Comparison of ENCODE assay signal across 17 mouse cellular contexts in genomic region chr12:113341046-113341445, GRCm38 (mm10).
DNase-seq lines count a peak whose midpoint lies in the region; ATAC-seq lines count a peak whose summit lies in the region.
"Had no signal": no experiment of that assay in that cellular context is flagged by ENCODE, and none has a peak within 500 bp of the region (broad histone marks: within the 10 kb centered on the region; RNA-seq: fewer than 3 reads in every experiment).

No protein-coding gene starts in this region.

- H3K9me3 ChIP-seq in heart, embryonic 10.5 days: no peaks in the 10 kb centered on the region
- no peaks in the 10 kb centered on the region for H3K9me3 ChIP-seq in heart, embryonic 12.5 days (replicated peaks)
- H3K9me3 ChIP-seq in midbrain, embryonic 14.5 days (ENCODE audit: control insufficient read depth, low read length): no peaks in the 10 kb centered on the region
- H3K9me3 ChIP-seq: embryonic facial prominence, embryonic 10.5 days; forebrain, embryonic 15.5 days; heart, embryonic 15.5 days; hindbrain, embryonic 15.5 days had no signal

- ATAC-seq in heart, embryonic 12.5 days (ENCODE audit: insufficient number of reproducible peaks, low FRiP score): no peak
- no peak for ATAC-seq in midbrain, embryonic 14.5 days (ENCODE audit: low FRiP score, low TSS enrichment)
- ATAC-seq: forebrain, embryonic 15.5 days; intestine, embryonic 16.5 days had no signal

- peak; percentile 46 for DNase-seq in heart, embryonic 10.5 days (ENCODE audit: low spot score)
- DNase-seq in thymus, postnatal 4 days: peak; percentile 0
- no peak for DNase-seq in thymus, postnatal 14 days
- DNase-seq in adrenal gland, postnatal 10 days: peak; percentile 39
- DNase-seq in adrenal gland, postnatal 36 days: peak; percentile 53 to 58
- no peak for DNase-seq in gastrocnemius, postnatal 25 days
- DNase-seq in midbrain, embryonic 14.5 days: no peak
- DNase-seq: cerebellum, adult 18-20 months; cerebellum, adult 9-11 months; cerebellum, postnatal 36 days; heart, postnatal 14 days had no signal

- H3K9ac ChIP-seq in heart, embryonic 12.5 days: no peak overlapping the region
- H3K9ac ChIP-seq in midbrain, embryonic 14.5 days (replicated peaks; ENCODE audit: low read length): no peak overlapping the region
- H3K9ac ChIP-seq: forebrain, embryonic 15.5 days; heart, embryonic 15.5 days; hindbrain, embryonic 15.5 days had no signal

- H3K27me3 ChIP-seq in heart, embryonic 10.5 days (ENCODE audit: insufficient read depth, poor library complexity, severe bottlenecking): no peaks in the 10 kb centered on the region
- no peaks in the 10 kb centered on the region for H3K27me3 ChIP-seq in heart, embryonic 12.5 days (replicated peaks)
- H3K27me3 ChIP-seq in midbrain, embryonic 14.5 days (ENCODE audit: control insufficient read depth, insufficient read depth, low read length): no peaks in the 10 kb centered on the region
- H3K27me3 ChIP-seq: forebrain, embryonic 15.5 days; heart, embryonic 15.5 days; hindbrain, embryonic 15.5 days had no signal

- no peak overlapping the region for H3K4me2 ChIP-seq in heart, embryonic 12.5 days
- no peak overlapping the region for H3K4me2 ChIP-seq in midbrain, embryonic 14.5 days (ENCODE audit: low read length)
- H3K4me2 ChIP-seq: forebrain, embryonic 15.5 days; heart, embryonic 15.5 days; hindbrain, embryonic 15.5 days had no signal

- H3K27ac ChIP-seq in heart, embryonic 10.5 days: no peak overlapping the region
- H3K27ac ChIP-seq in heart, embryonic 12.5 days (ENCODE audit: poor library complexity, severe bottlenecking): no peak overlapping the region
- H3K27ac ChIP-seq in midbrain, embryonic 14.5 days (replicated peaks; ENCODE audit: low read depth, low read length): no peak overlapping the region
- H3K27ac ChIP-seq: embryonic facial prominence, embryonic 10.5 days; forebrain, embryonic 15.5 days; heart, embryonic 15.5 days; hindbrain, embryonic 15.5 days had no signal

- 69% methylated on average over 3 of the region's 3 CpGs for WGBS in heart, embryonic 10.5 days
- WGBS in heart, embryonic 12.5 days: 59% methylated on average over 3 of the region's 3 CpGs
- WGBS in midbrain, embryonic 14.5 days: 67% methylated on average over 3 of the region's 3 CpGs

- no peaks in the 10 kb centered on the region for H3K36me3 ChIP-seq in heart, embryonic 10.5 days
- H3K36me3 ChIP-seq in heart, embryonic 12.5 days: no peaks in the 10 kb centered on the region
- H3K36me3 ChIP-seq in midbrain, embryonic 14.5 days (ENCODE audit: control insufficient read depth, insufficient read depth, low read length): no peaks in the 10 kb centered on the region
- H3K36me3 ChIP-seq: embryonic facial prominence, embryonic 10.5 days; forebrain, embryonic 15.5 days; heart, embryonic 15.5 days; hindbrain, embryonic 15.5 days had no signal

- no peaks in the 10 kb centered on the region for H3K4me1 ChIP-seq in heart, embryonic 10.5 days
- H3K4me1 ChIP-seq in heart, embryonic 12.5 days (replicated peaks): no peaks in the 10 kb centered on the region
- no peaks in the 10 kb centered on the region for H3K4me1 ChIP-seq in midbrain, embryonic 14.5 days (ENCODE audit: control insufficient read depth, insufficient read depth, low read length)
- H3K4me1 ChIP-seq: embryonic facial prominence, embryonic 10.5 days; forebrain, embryonic 15.5 days; heart, embryonic 15.5 days; hindbrain, embryonic 15.5 days had no signal

- H3K4me3 ChIP-seq in heart, embryonic 10.5 days: no peak overlapping the region
- H3K4me3 ChIP-seq in heart, embryonic 12.5 days: no peak overlapping the region
- H3K4me3 ChIP-seq in midbrain, embryonic 14.5 days (replicated peaks; ENCODE audit: low read depth, low read length): no peak overlapping the region
- H3K4me3 ChIP-seq: embryonic facial prominence, embryonic 10.5 days; forebrain, embryonic 15.5 days; heart, embryonic 15.5 days; hindbrain, embryonic 15.5 days had no signal

Comparison
In these comparisons a context has a peak if more than half of its experiments do, and no peak if none do; other contexts are left out.
1. DNase-seq: peak in heart, embryonic 10.5 days (single experiment), thymus, postnatal 4 days (single experiment), adrenal gland, postnatal 10 days (single experiment) and adrenal gland, postnatal 36 days (2 of 2); none in thymus, postnatal 14 days (single experiment), gastrocnemius, postnatal 25 days (single experiment) and midbrain, embryonic 14.5 days (single experiment).